Mouse (Mus musculus): ENCODE measurements at regions not wholly inside any gene's neighbourhood (a gene's known extent, or its start where the extent isn't known, plus 50 kb on each side); places are given as distances from the start of the nearest gene placed in this dataset.
A peak's percentile ranks its signal among the peaks of the same experiment; 100 is the strongest.

- DNase-seq (ENCODE audit: low spot score) = no peak
These were observed 434.9 kb downstream of the Rnf144b start for GRCm38 (mm10) chr13:47557196-47557974.

- DNase-seq (ENCODE audit: low spot score) = no peak
These were observed 440.4 kb downstream of the Rnf144b start for GRCm38 (mm10) chr13:47562836-47563235.

- DNase-seq (ENCODE audit: low spot score) = no peak
These were observed 454.1 kb downstream of the Rnf144b start for GRCm38 (mm10) chr13:47576516-47576915.

GRCm38 (mm10) chr13:47580144-47580543 lies 457.7 kb downstream of the Rnf144b start:
- no peak for DNase-seq (ENCODE audit: low spot score)

GRCm38 (mm10) chr13:47585158-47585557 lies 462.7 kb downstream of the Rnf144b start:
- no peak for DNase-seq (ENCODE audit: low spot score)

GRCm38 (mm10) chr13:47602646-47603045 lies 480.2 kb downstream of the Rnf144b start:
- DNase-seq (ENCODE audit: low spot score) = no peak

- no peak for DNase-seq (ENCODE audit: low spot score)
These were observed 489.0 kb downstream of the Rnf144b start for GRCm38 (mm10) chr13:47611439-47611838.

- DNase-seq (ENCODE audit: low spot score) = no peak
These were observed 514.2 kb downstream of the Rnf144b start for GRCm38 (mm10) chr13:47636511-47637103.

- no peak for DNase-seq (ENCODE audit: low spot score)
These were observed 519.9 kb downstream of the Rnf144b start for GRCm38 (mm10) chr13:47642341-47642740.

- DNase-seq (ENCODE audit: low spot score) = no peak
These were observed 522.6 kb downstream of the Rnf144b start for GRCm38 (mm10) chr13:47645081-47645480.

- no peak for DNase-seq (ENCODE audit: low spot score)
These were observed 525.2 kb downstream of the Rnf144b start for GRCm38 (mm10) chr13:47647693-47648092.

GRCm38 (mm10) chr13:47650093-47650492 lies 527.6 kb downstream of the Rnf144b start:
- DNase-seq (ENCODE audit: low spot score) = no peak

GRCm38 (mm10) chr13:47666470-47666869 lies 544.0 kb downstream of the Rnf144b start:
- no peak for DNase-seq (ENCODE audit: low spot score)

- DNase-seq (ENCODE audit: low spot score) = peak; percentile 86
These were observed 544.7 kb downstream of the Rnf144b start for GRCm38 (mm10) chr13:47666956-47667701.

- DNase-seq (ENCODE audit: low spot score) = no peak
These were observed 565.7 kb downstream of the Rnf144b start for GRCm38 (mm10) chr13:47688131-47688530.

- no peak for DNase-seq (ENCODE audit: low spot score)
These were observed 567.2 kb upstream of the Id4 start for GRCm38 (mm10) chr13:47693815-47694214.

GRCm38 (mm10) chr13:47695877-47696276 lies 565.2 kb upstream of the Id4 start:
- DNase-seq (ENCODE audit: low spot score) = no peak

- DNase-seq (ENCODE audit: low spot score) = no peak
These were observed 560.5 kb upstream of the Id4 start for GRCm38 (mm10) chr13:47700556-47700955.

GRCm38 (mm10) chr13:47707961-47708609 lies 552.9 kb upstream of the Id4 start:
- no peak for DNase-seq (ENCODE audit: low spot score)

- DNase-seq (ENCODE audit: low spot score) = no peak
These were observed 551.7 kb upstream of the Id4 start for GRCm38 (mm10) chr13:47709323-47709722.

- no peak for DNase-seq (ENCODE audit: low spot score)
These were observed 548.5 kb upstream of the Id4 start for GRCm38 (mm10) chr13:47712507-47712906.

- DNase-seq (ENCODE audit: low spot score) = peak; percentile 16
These were observed 544.8 kb upstream of the Id4 start for GRCm38 (mm10) chr13:47716265-47716664.

Measured in gastrocnemius, adult 18-20 months (tissue).